Mouse (Mus musculus): ENCODE results near the gene Cnnm4. TPM values are rescaled to one million over a fixed set of nuclear protein-coding genes. Genes with fewer than 3 reads are reported as not detected.
A peak's percentile ranks its signal among the peaks of the same experiment; 100 is the strongest.

Cnnm4 gene
- total and polyA plus RNA-seq, 2 experiments, result 2.3 to 2.7 TPM

DNA sequence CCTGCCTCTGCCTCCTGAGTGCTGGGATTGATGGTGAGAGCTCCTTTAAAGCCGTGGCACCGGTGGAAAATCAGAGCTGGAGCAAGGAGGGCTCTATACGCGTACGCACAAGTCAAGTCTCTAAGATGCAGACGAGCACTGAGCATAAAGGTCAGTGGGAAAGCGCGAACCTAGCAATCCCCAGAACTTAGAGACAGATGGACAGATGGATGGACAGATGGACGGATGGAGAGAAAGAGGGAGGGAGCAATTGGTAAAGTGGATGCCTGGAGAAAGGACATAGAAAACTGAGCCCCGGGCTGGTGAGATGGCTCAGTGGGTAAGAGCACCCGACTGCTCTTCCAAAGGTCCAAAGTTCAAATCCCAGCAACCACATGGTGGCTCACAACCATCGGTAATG is 69.4 kb downstream of the Cnnm4 start:
- H3K36me3 ChIP-seq (ENCODE audit: control insufficient read depth, insufficient read depth, low read length), result no peaks in the 10 kb centered on the region
- no peaks in the 10 kb centered on the region for H3K27me3 ChIP-seq (ENCODE audit: control insufficient read depth, insufficient read depth, low read length)
- H3K27ac ChIP-seq (replicated peaks; ENCODE audit: insufficient read depth, low read depth, low read length), result no peak overlapping the region
- no peak for TF ChIP-seq CTCF (IDR thresholded peaks at IDR 0.05; ENCODE audit: low read depth, low read length)
- TF ChIP-seq POLR2A (IDR thresholded peaks at IDR 0.05; ENCODE audit: extremely low read depth, insufficient read depth, low read length), result no peak
- 81% methylated on average over 12 of the region's 12 CpGs for WGBS
- H3K4me3 ChIP-seq (ENCODE audit: insufficient read depth, low read depth, low read length), result no peak overlapping the region
- no peak overlapping the region for H3K9ac ChIP-seq (ENCODE audit: low read depth, low read length)
- H3K4me1 ChIP-seq (ENCODE audit: control insufficient read depth, insufficient read depth, low read length), result peaks cover 21% of the 10 kb centered on the region
- DNase-seq (ENCODE audit: extremely low read depth, low read depth, low spot score), result no peak
- H3K79me2 ChIP-seq (ENCODE audit: control insufficient read depth, insufficient read depth, low read length), result no peaks in the 10 kb centered on the region

DNA sequence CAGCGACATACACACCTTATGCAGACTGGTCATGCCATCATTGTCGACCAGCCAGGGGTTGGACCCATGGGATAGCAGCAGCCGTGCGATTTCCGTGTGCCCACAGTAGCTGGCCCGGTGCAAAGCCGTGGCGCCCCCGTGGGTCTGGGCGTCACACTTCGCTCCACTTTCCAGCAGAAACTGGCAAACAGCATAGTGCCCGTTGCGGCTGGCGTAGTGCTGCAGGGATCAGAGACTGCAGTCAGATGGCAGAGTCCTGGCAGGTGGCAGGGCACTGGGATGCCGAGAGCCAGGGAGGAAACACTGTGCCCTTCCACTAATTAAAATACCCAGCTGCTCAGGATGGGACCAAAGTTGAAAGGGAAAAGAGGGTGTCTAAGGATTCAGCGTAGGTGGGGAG is 70.4 kb downstream of the Cnnm4 start:
- Histone ChIP-seq H3K79me2 (ENCODE audit: control insufficient read depth, insufficient read depth, low read length) (peaks cover 6% of the 10 kb centered on the region; the same call in 1 of the 2 replicates), H3K4me3 (ENCODE audit: insufficient read depth, low read depth, low read length) (no peak overlapping the region), H3K27me3 (ENCODE audit: control insufficient read depth, insufficient read depth, low read length) (no peaks in the 10 kb centered on the region), H3K9ac (ENCODE audit: low read depth, low read length) (no peak overlapping the region), H3K27ac (replicated peaks; ENCODE audit: insufficient read depth, low read depth, low read length) (no peak overlapping the region), H3K4me1 (ENCODE audit: control insufficient read depth, insufficient read depth, low read length) (peaks cover 14% of the 10 kb centered on the region), H3K36me3 (ENCODE audit: control insufficient read depth, insufficient read depth, low read length) (no peaks in the 10 kb centered on the region)
- TF ChIP-seq POLR2A (IDR thresholded peaks at IDR 0.05; ENCODE audit: extremely low read depth, insufficient read depth, low read length) (no peak), CTCF (IDR thresholded peaks at IDR 0.05; ENCODE audit: low read depth, low read length) (no peak)
- 97% methylated on average over 16 of the region's 16 CpGs for WGBS
- DNase-seq (ENCODE audit: extremely low read depth, low read depth, low spot score), result no peak

DNA sequence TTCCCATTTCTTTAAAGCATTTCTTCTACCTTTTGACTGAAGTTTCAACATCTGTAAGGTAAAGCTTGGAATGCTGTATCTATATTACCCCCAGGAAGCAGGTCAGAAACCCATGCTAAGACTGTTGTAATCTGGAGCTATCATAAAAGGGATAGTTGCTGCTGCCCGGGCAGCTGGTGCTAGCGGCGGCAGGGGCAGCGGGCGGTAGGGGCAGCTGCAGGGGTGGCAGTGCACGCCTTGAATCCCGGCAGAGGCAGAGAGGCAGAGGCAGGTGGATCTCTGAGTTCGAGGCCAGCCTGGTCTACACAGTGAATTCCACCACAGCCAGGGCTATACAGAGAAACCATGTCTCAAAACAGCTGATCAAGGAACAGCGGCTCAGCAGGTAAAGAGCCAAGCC is 71.5 kb downstream of the Cnnm4 start:
- H3K27ac ChIP-seq (replicated peaks; ENCODE audit: insufficient read depth, low read depth, low read length), result no peak overlapping the region
- no peaks in the 10 kb centered on the region for H3K36me3 ChIP-seq (ENCODE audit: control insufficient read depth, insufficient read depth, low read length)
- peaks cover 6% of the 10 kb centered on the region; the same call in 1 of the 2 replicates for H3K79me2 ChIP-seq (ENCODE audit: control insufficient read depth, insufficient read depth, low read length)
- H3K9ac ChIP-seq (ENCODE audit: low read depth, low read length), result no peak overlapping the region
- DNase-seq (ENCODE audit: extremely low read depth, low read depth, low spot score), result no peak
- H3K4me3 ChIP-seq (ENCODE audit: insufficient read depth, low read depth, low read length), result no peak overlapping the region
- TF ChIP-seq CTCF (IDR thresholded peaks at IDR 0.05; ENCODE audit: low read depth, low read length) (no peak), POLR2A (IDR thresholded peaks at IDR 0.05; ENCODE audit: extremely low read depth, insufficient read depth, low read length) (no peak)
- peaks cover 14% of the 10 kb centered on the region for H3K4me1 ChIP-seq (ENCODE audit: control insufficient read depth, insufficient read depth, low read length)
- 90% methylated on average over 9 of the region's 9 CpGs for WGBS
- H3K27me3 ChIP-seq (ENCODE audit: control insufficient read depth, insufficient read depth, low read length), result no peaks in the 10 kb centered on the region

DNA sequence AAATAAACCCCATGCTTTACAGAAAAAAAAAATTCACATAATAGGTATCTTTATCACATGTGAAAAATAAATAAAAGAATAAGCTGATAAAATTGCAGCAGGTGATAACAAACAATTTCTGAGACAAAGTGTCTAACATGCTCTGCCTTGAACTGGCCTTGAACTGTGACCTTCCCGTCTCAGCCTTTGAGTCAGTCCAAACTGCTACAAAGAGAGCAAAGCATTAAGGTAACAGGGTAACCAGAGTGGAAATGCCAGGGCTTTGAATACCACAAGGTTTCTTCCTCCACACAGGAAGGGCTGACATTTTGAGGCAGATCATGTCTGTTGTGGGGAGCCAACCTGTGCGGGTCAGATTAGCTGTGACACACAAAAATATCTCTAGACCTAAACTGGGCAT is 74.0 kb downstream of the Cnnm4 start:
- Histone ChIP-seq H3K9ac (ENCODE audit: low read depth, low read length) (no peak overlapping the region), H3K4me3 (ENCODE audit: insufficient read depth, low read depth, low read length) (no peak overlapping the region), H3K36me3 (ENCODE audit: control insufficient read depth, insufficient read depth, low read length) (no peaks in the 10 kb centered on the region), H3K27me3 (ENCODE audit: control insufficient read depth, insufficient read depth, low read length) (no peaks in the 10 kb centered on the region), H3K4me1 (ENCODE audit: control insufficient read depth, insufficient read depth, low read length) (peaks cover 5% of the 10 kb centered on the region), H3K27ac (replicated peaks; ENCODE audit: insufficient read depth, low read depth, low read length) (no peak overlapping the region), H3K79me2 (ENCODE audit: control insufficient read depth, insufficient read depth, low read length) (peaks cover 6% of the 10 kb centered on the region; the same call in 1 of the 2 replicates)
- TF ChIP-seq POLR2A (IDR thresholded peaks at IDR 0.05; ENCODE audit: extremely low read depth, insufficient read depth, low read length) (no peak), CTCF (IDR thresholded peaks at IDR 0.05; ENCODE audit: low read depth, low read length) (no peak)
- DNase-seq (ENCODE audit: extremely low read depth, low read depth, low spot score), result peak; percentile 32
- 39% methylated on average over 2 of the region's 2 CpGs for WGBS

DNA sequence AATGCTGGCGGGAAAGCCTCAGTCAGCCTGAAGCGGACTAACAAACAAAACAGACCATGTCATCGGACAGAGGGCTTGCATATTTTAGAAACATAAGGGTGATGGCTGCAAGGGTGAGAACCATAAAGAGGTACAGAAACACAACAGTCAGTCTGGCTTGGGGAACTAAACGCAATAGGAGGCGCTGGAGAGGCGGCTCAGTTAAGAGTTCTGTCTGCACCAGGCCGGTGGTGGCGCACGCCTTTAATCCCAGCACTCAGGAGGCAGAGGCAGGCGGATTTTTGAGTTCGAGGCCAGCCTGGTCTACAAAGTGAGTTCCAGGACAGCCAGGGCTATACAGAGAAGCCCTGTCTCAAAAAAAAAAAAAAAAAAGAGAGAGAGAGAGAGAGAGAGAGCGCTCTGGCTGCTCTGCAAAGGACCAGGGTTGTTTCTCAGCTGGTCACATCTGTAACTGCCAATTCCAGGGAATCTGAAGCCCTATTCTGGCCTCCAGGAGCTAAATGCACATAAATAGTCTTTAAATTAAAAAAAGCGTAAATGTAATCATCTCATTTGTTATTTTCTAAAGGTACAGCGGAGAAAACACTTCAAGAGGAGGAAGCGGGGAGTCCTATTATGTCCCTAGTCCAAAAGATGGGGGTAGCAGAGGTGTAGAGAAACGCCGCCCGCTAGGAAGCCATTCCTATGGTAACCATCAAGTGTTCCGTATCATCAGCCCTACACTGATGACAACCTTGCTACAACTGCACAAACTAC is 74.6 kb downstream of the Cnnm4 start:
- WGBS, result 81% methylated on average over 19 of the region's 19 CpGs
- Histone ChIP-seq H3K4me1 (ENCODE audit: control insufficient read depth, insufficient read depth, low read length) (peaks cover 5% of the 10 kb centered on the region), H3K4me3 (ENCODE audit: insufficient read depth, low read depth, low read length) (no peak overlapping the region), H3K36me3 (ENCODE audit: control insufficient read depth, insufficient read depth, low read length) (no peaks in the 10 kb centered on the region), H3K27me3 (ENCODE audit: control insufficient read depth, insufficient read depth, low read length) (no peaks in the 10 kb centered on the region), H3K9ac (ENCODE audit: low read depth, low read length) (peak overlapping the region; percentile 76), H3K27ac (replicated peaks; ENCODE audit: insufficient read depth, low read depth, low read length) (no peak overlapping the region), H3K79me2 (ENCODE audit: control insufficient read depth, insufficient read depth, low read length) (peaks cover 6% of the 10 kb centered on the region; the same call in 1 of the 2 replicates)
- no peak for TF ChIP-seq POLR2A (IDR thresholded peaks at IDR 0.05; ENCODE audit: extremely low read depth, insufficient read depth, low read length)
- TF ChIP-seq CTCF (IDR thresholded peaks at IDR 0.05; ENCODE audit: low read depth, low read length), result no peak
- DNase-seq (ENCODE audit: extremely low read depth, low read depth, low spot score), result no peak

DNA sequence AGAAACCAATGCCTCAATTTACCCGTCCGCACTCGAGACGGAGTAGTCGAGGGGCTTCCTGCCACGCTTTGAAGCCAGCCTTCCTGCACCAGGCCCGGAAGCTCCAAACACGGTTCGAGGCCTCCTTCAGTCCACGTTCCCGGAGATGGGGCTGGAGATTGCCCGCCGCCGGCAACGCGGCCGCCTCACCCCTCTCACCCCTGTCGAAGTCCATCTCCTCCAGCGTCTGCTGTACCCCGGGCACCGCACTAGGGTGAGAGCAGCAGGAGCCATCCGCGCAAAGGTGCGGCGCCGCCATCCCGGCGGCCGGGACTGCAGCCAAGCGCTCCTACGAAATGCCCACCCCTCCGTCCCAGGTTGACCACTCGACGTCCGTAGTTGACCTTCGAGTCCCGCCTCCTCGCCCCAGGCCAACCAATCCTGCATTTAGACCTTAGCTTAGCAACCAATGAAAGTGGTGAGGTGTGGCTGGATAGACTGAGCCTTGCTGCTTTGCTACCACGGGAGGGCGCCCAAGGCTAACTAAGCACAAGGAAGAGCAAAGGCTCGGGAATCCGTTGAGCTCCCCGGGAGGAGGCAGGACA is 75.6 kb downstream of the Cnnm4 start, which contains the start of gene Ankrd39:
Gene Ankrd39 (minus strand): TSS at position 558 of the 584 bp plus-strand sequence.
- Histone ChIP-seq H3K4me1 (ENCODE audit: control insufficient read depth, insufficient read depth, low read length) (peaks cover 5% of the 10 kb centered on the region), H3K36me3 (ENCODE audit: control insufficient read depth, insufficient read depth, low read length) (0 out of 2 replicates have a peak, but pooled peaks cover 2% of the 10 kb centered on the region), H3K27me3 (ENCODE audit: control insufficient read depth, insufficient read depth, low read length) (no peaks in the 10 kb centered on the region), H3K27ac (replicated peaks; ENCODE audit: insufficient read depth, low read depth, low read length) (peak within 1 kb of the TSS; percentile 43), H3K79me2 (ENCODE audit: control insufficient read depth, insufficient read depth, low read length) (peaks cover 6% of the 10 kb centered on the region; the same call in 1 of the 2 replicates), H3K9ac (ENCODE audit: low read depth, low read length) (peak within 1 kb of the TSS; percentile 76), H3K4me3 (ENCODE audit: insufficient read depth, low read depth, low read length) (peak within 1 kb of the TSS; percentile 73)
- WGBS, result under 1% methylated on average over 43 of the region's 43 CpGs
- DNase-seq (ENCODE audit: extremely low read depth, low read depth, low spot score), result peak; percentile 96
- TF ChIP-seq CTCF (IDR thresholded peaks at IDR 0.05; ENCODE audit: low read depth, low read length) (peak; percentile 99), POLR2A (IDR thresholded peaks at IDR 0.05; ENCODE audit: extremely low read depth, insufficient read depth, low read length) (no peak)

Measured in liver, adult 2 months (tissue).